Mouse (Mus musculus) frontal cortex, adult 2 months (tissue): ENCODE data around the gene Smarca1. TPM values are rescaled to one million over a fixed set of nuclear protein-coding genes. Genes with fewer than 3 reads are reported as not detected.

ENCODE experiments used
- DNase-seq, 2 experiments: peaks; one replicate each; pipeline ENCODE4 v3.0.0; 2022; ENCODE audit warnings: low spot score in 1 of 2; ENCODE audit errors: extremely low spot score in 1 of 2
- polyA plus RNA-seq: library from polyadenylated mRNA; depleted of rRNA; stranded (reverse); fragments of >200 nt; gene quantifications from 2 replicates; pipeline ENCODE4 v1.2.3, GENCODE M21; 2012; rRNA removed

The Smarca1 gene
- polyA plus RNA-seq, 1 experiment = 15.9 TPM

- no peak for DNase-seq
Measured at GRCm38 (mm10) chrX:47808717-47809116, 84.1 kb downstream of the Smarca1 start.

- no peak for DNase-seq
Measured at GRCm38 (mm10) chrX:47764440-47764839, 128.3 kb downstream of the Smarca1 start.

GRCm38 (mm10) chrX:47760212-47760611, 132.6 kb downstream of the Smarca1 start:
- peak in 1 of 2 experiments; percentile 13 for DNase-seq

Other genes starting within 250 kb of the Smarca1 start
- gene Ocrl, start 19.4 kb upstream of the Smarca1 start, polyA plus RNA-seq = 52.1 and 61.1 TPM in 2 replicates
- 20.0 and 25.3 TPM in 2 replicates for gene Apln, start 141.9 kb upstream of the Smarca1 start, polyA plus RNA-seq
- gene Xpnpep2, start 215.8 kb upstream of the Smarca1 start, polyA plus RNA-seq = 0.14 and 0.21 TPM in 2 replicates